Mouse (Mus musculus) erythroblast, adult 5-6 weeks (primary cell): ENCODE data around the gene Hsd11b2. TPM values are rescaled to one million over a fixed set of nuclear protein-coding genes. Genes with fewer than 3 reads are reported as not detected.
A peak's percentile ranks its signal among the peaks of the same experiment; 100 is the strongest.

Experiments
- ATAC-seq: replicated peaks from 2 replicates; pipeline ENCODE4 v1.8.0; 2016; ENCODE audit warnings: moderate number of reproducible peaks, mild to moderate bottlenecking, moderate TSS enrichment, inconsistent platforms; ENCODE audit not compliant: poor library complexity, low FRiP score, severe bottlenecking
- total RNA-seq, 2 experiments: library from RNA; stranded (forward) in 1 of 2; stranded (reverse) in 1 of 2; fragments of 150-400 nt in 1 of 2; fragments of 200-764, 138-1000 nt in 1 of 2; gene quantifications; 2 replicates each; pipeline versions ENCODE4 v1.2.3 to v1.2.4; 2015 to 2017; ENCODE audit warnings: low replicate concordance in 2 of 2

The Hsd11b2 gene
- total RNA-seq, 2 experiments from 2014 or later = not detected

DNA sequence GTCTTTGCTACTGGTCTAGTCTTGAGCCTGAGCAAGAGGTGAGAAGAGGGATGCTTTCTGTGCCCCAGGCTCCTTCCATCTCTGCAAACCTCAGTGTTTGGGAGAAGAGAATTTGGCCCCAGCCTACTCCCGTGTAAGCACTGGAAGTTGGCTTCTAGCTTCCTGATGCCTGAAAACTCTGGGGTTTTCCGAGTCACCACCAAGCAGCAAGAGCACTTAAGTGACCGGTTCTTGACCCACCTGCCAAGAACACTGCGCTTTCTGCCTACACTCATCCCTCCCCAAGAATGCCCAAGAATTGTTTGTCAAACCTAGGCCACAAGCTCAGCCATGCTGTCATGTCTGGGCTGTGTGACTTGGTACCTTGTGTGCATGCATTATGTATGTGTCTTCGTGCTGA, 2.0 kb downstream of the Hsd11b2 start:
- no peak for ATAC-seq

- no peak for ATAC-seq
These were observed 2.5 kb downstream of the Hsd11b2 start for GRCm38 (mm10) chr8:105521061-105521460.

DNA sequence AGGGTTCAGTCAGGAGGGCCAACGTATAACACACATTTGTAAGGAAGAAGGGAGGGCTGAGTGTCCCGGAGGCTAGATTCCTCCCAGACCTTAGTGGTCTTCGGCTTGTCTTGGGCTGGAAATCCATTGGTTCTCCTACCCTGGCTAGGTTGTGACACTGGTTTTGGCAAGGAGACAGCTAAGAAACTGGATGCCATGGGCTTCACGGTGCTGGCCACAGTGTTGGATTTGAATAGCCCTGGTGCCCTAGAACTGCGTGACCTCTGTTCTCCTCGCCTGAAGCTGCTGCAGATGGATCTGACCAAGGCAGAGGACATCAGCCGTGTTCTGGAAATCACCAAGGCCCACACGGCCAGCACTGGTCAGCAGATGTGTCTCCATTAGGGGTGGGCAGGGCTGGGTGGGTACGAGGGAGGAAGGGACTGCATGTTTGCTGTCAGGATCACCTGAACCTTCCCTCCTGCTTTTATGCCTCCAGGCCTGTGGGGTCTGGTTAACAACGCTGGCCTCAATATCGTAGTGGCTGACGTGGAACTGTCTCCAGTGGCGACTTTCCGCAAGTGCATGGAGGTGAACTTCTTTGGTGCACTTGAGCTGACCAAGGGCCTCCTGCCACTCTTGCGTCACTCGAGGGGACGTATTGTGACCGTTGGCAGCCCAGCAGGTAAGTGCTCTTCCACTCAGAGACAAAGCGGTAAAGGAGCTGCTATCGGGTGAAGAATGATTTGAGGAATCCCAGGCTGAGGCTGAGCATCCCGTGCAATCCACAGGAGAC, 3.6 kb downstream of the Hsd11b2 start:
- no peak for ATAC-seq

GRCm38 (mm10) chr8:105522890-105523289, 4.3 kb downstream of the Hsd11b2 start:
- no peak for ATAC-seq

DNA sequence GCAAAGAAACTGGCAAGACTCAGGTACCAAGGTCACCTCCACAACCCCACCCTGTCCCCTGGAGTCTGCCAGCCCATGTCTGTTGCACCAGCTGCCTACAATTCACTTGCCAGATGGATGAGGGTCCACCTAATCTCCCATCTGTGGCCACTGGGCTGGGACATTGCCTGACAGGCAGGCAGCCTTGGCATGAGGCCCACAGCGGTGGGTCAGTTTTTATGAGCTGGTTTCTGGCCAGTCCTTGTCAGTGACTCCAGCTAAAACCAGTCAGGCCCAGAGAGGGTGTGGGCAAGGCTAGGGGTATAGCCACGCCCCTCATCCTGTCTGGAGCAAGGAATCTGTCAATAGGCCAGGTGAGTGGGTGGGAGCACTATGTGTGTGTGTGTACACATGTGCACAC, 8.6 kb downstream of the Hsd11b2 start:
- ATAC-seq = no peak

GRCm38 (mm10) chr8:105528206-105528605, 9.7 kb downstream of the Hsd11b2 start:
- no peak for ATAC-seq

GRCm38 (mm10) chr8:105529271-105529670, 10.7 kb downstream of the Hsd11b2 start:
- ATAC-seq = no peak

- ATAC-seq = peak; percentile 75
These were observed 13.2 kb downstream of the Hsd11b2 start for GRCm38 (mm10) chr8:105531774-105532173.

- ATAC-seq = peak; percentile 26
These were observed 14.9 kb downstream of the Hsd11b2 start for GRCm38 (mm10) chr8:105533439-105533838.

DNA sequence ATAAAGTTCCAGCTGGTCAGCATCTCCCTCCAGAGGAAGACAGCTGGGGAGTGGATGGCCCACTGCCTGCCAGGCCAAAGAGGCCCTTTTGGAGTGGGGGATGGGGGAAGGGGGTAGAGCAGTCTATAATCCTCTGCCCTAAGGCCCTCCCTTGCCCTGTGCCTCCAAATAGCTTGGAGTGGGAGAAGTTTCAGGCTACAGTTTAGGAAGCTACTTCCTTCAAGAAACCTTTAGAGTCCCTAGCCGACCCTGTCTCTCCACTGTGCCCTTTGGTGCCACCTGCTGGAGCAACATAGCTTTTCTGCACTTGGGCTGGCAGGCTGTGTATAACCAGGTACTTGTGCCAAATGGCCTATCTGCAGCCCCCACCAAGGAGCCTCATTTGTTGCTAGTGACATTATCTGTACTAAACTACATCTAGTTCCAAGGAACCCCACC, 15.4 kb downstream of the Hsd11b2 start:
- peak; percentile 83 for ATAC-seq

GRCm38 (mm10) chr8:105536546-105536945, 18.0 kb downstream of the Hsd11b2 start:
- no peak for ATAC-seq

DNA sequence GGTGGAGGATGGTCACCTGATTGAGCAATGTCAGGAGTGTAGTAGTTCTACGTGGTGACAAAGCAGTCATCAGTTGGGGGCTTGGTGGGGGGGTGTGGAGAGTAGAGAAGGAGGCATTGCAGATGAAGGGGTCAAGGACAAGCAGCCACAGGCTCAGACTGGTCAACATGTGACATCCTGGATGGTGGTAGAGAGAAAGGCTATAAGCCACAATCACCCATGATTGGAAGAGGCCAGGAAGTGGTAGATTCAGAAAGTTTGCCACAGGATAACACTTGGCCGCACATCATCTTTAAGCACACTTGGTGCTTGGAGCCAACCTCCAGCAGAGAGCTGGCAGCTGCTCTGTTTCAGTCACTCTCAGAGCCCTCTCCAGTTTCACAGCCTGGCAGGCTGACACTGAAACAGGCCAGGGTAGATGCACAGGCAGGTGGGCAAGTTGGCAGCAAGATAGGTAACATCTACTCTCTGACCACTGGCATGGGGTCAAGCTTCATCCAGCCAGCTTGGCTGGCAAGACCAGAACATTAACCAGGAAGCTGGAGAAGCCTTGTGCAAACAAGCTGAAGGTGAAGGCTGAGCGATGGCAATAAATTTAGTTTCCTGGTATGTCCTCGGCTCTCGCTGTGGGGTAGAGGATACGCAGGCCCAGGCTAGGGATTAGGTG, 18.6 kb downstream of the Hsd11b2 start:
- ATAC-seq = no peak

DNA sequence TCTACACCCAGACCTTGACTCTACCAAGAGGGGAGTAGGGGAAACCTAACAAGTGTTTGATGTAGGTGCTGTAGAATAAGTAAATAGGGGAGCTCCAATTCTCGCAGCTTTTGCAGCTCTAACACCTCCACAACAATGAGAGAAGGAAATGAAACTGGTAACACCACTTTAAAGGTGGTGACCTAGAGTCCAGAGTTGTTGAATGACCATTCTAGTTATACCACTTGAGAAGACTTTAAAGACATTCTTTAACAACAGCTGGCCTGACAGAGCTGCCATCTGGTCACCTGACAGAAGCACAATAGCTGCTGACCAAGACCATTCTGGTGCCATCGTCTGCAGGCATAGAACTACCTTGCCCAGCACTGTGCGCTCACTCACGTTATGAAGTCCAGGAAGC, 20.4 kb downstream of the Hsd11b2 start:
- ATAC-seq = no peak

DNA sequence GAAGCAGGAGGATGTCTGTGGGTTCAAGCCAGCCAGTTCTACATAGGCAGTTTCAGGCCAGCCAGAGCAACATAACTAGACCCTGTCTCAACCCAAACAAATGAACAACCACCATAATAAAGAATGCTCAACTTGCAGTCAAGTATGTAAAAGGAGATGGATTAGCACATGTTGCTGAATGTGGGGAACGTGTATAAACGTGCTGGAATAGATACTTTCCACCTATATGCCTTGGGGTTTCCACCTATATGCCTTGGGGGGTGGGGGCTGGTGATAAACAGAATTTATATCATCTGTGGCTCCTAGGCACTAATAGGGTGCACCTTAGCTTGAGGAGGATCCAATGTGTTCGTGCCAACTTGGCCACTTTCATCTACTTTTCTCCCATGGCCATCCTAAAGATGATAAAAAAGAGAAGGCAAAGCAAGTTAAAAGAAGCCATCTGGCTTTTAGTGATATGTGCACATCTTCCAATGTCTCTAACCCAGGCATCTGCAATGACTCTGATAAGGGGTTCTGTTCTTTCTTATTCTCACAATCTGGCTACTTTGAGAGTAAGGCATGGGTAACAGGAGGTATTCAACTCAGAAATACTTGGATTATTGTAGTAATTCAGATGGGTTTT, 23.6 kb downstream of the Hsd11b2 start:
- peak; percentile 67 for ATAC-seq

DNA sequence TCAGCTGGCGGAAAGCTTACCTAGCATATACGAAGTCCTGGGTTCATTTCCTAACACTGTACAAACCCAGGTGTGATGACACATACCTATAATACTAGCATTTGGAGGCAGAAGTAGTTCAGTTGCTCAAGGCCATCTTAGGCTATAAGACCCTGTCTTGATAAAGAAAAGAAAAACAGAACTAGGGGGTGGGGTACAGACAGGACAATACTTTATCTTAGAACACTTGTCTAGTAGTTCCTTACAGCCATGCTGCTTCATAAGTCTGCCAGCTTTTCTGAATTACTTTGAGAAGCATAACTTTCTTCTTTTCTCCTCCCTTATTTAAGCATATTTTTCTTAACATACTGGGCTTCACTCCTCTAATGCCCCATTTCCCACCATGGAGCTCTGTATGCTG, 24.3 kb downstream of the Hsd11b2 start:
- no peak for ATAC-seq

- ATAC-seq = 0 out of 2 replicates have a peak, but pooled peaks have one; percentile 2
These were observed 25.1 kb downstream of the Hsd11b2 start for GRCm38 (mm10) chr8:105543703-105544102.

GRCm38 (mm10) chr8:105544544-105545205, 26.1 kb downstream of the Hsd11b2 start:
- ATAC-seq = no peak

DNA sequence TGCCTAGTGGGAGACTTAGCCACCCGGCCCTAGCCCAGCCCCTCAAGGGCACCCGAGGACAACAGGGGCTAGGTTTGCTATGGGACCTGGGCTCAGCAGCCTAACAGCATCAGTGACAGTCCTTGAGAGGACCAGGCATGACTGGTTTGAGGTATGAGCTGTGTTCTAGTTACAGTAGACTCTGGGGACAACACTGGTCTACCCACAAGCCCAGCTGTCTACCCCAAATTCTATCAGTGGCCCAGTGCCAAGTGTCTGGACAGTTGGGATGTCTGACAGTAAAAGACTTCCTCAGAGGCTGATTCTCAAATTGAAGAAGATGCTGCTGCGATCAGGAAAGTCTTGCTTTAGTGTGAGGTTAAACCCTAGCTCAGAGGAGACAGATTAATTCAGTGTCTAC, 26.7 kb downstream of the Hsd11b2 start:
- no peak for ATAC-seq

DNA sequence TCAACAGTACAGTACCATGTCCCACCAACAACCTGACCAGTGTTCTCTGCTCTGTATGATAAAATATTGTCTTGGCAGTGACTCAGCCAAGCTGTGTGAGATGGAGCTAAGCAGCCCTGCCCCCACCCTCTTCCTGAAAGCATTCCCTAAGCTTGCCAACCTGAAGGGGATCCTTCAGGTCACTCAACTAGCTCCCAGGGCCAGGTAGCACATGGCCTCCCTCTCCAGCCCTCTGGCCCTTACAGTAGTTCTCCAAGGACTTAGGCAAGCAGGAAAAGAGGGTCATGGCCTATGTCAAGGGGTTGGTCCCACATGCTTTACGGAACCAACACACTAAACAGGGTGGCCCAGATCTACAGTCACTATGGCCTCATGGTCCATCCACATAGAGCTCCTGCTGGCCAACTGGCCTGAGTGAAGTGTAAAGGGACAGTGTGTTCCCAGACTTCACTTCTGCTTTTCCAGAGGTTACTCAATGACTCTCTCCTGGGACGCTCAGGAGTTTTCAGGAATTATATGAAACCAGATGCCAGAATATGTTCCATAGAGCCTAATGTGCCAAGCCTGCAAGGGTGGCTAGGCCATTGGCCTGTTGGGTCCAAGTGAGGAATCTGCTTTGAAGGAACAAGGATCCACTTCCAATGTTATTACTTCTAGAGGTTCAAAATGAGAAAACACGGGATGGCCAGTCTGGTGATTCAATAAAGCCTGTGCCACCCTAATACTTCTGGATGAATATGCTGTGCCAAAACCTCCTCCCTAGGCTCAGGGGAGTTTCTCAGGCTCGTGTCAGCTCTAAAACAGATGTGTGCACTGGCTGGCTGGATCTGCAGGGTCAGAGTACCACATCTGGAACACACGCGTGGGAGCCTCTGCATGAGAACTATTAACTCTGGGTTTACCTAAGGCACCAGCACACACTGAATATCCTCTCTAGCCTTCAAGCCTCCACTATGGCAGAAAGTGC, 28.1 kb downstream of the Hsd11b2 start:
- ATAC-seq = no peak
